Mouse (Mus musculus): ENCODE results near the gene Sorbs1.

DNA sequence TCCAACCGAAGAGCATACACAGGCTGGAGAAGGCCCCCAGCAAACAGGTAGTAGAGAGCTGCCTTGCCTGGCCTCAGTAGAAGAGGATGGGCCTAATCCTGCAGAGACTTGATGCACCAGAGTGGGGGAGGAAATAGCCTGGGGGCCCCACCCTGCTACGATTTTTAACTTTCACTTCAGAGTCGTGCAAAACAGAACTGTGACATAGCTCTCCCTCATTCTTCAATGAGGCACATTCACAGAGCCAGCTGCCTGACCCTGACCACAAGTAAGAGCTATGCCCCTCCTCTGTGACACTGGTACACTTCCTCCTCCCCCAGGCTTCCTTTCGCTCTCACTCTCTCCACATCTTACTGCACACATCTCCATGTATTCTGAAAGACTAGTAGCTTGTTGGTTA lies 256.2 kb downstream of the Sorbs1 start:
- TF ChIP-seq CTCF (IDR thresholded peaks at IDR 0.05; ENCODE audit: low read depth): no peak
- TF ChIP-seq EP300 (IDR thresholded peaks at IDR 0.05; ENCODE audit: low read depth): no peak
